Mouse (Mus musculus) c-Kit-positive CD71-positive TER-119-positive erythroid progenitor cells, embryonic 14.5 days (primary cell): Measurements from ENCODE around the gene Gm8909.
"Not testable (repeated sequence)": the region's sequence is repeated elsewhere in the genome, so short reads cannot be mapped to it uniquely, and the experiment has no call there.

Experiments used
- DNase-seq: peaks from one replicate; pipeline ENCODE4 v3.0.0-alpha.2; 2013; ENCODE audit warnings: low spot score

Gm8909 gene

GRCm38 (mm10) chr17:36168039-36168652 is at the start of gene Gm8909:
Gene Gm8909 (minus strand): TSS chr17:36168537.
- no peak for DNase-seq

- no peak for DNase-seq
Observed at GRCm38 (mm10) chr17:36215586-36215985, 47.2 kb upstream of the Gm8909 start.

GRCm38 (mm10) chr17:36206846-36207245 is 38.5 kb upstream of the Gm8909 start:
- DNase-seq: no peak

- DNase-seq: no peak
Observed at GRCm38 (mm10) chr17:36205862-36206261, 37.5 kb upstream of the Gm8909 start.

GRCm38 (mm10) chr17:36205456-36205855 is 37.1 kb upstream of the Gm8909 start:
- DNase-seq: no peak

GRCm38 (mm10) chr17:36201851-36202250 is 33.5 kb upstream of the Gm8909 start:
- DNase-seq: no peak

GRCm38 (mm10) chr17:36198317-36198716 is 30.0 kb upstream of the Gm8909 start:
- no peak for DNase-seq

- no peak for DNase-seq
Observed at GRCm38 (mm10) chr17:36194471-36194870, 26.1 kb upstream of the Gm8909 start.

GRCm38 (mm10) chr17:36193546-36194141 is 25.3 kb upstream of the Gm8909 start:
- DNase-seq: no peak

GRCm38 (mm10) chr17:36192371-36192770 is 24.0 kb upstream of the Gm8909 start:
- DNase-seq: no peak

- DNase-seq: no peak
Observed at GRCm38 (mm10) chr17:36190169-36190507, 21.8 kb upstream of the Gm8909 start, which contains the start of gene H2-T3. Gene H2-T3 (minus strand): TSS chr17:36190287.

- no peak for DNase-seq
Observed at GRCm38 (mm10) chr17:36189491-36190168, 21.3 kb upstream of the Gm8909 start.

- DNase-seq: no peak
Observed at GRCm38 (mm10) chr17:36187540-36187939, 19.2 kb upstream of the Gm8909 start.

- DNase-seq: no peak
Observed at GRCm38 (mm10) chr17:36182212-36182611, 13.9 kb upstream of the Gm8909 start.

GRCm38 (mm10) chr17:36179446-36179845 is 11.1 kb upstream of the Gm8909 start:
- not testable (repeated sequence) for DNase-seq

GRCm38 (mm10) chr17:36178938-36179337 is 10.6 kb upstream of the Gm8909 start:
- DNase-seq: not testable (repeated sequence)

- not testable (repeated sequence) for DNase-seq
Observed at GRCm38 (mm10) chr17:36176132-36176531, 7.8 kb upstream of the Gm8909 start.

GRCm38 (mm10) chr17:36170287-36170814 is 2.0 kb upstream of the Gm8909 start:
- DNase-seq: no peak

- DNase-seq: no peak
Observed at GRCm38 (mm10) chr17:36169753-36170152, 1.4 kb upstream of the Gm8909 start.

GRCm38 (mm10) chr17:36169094-36169493 is 757 bp upstream of the Gm8909 start:
- DNase-seq: not testable (repeated sequence)

- no peak for DNase-seq
Observed at GRCm38 (mm10) chr17:36167306-36168038, 865 bp downstream of the Gm8909 start.

- DNase-seq: not testable (repeated sequence)
Observed at GRCm38 (mm10) chr17:36166901-36167300, 1.4 kb downstream of the Gm8909 start.
